Mouse (Mus musculus): ENCODE results near the gene Cped1. TPM values are rescaled to one million over a fixed set of nuclear protein-coding genes. Genes with fewer than 3 reads are reported as not detected.

The Cped1 gene
- total RNA-seq, 2 experiments from 2014 or later = 3.6 to 4.7 TPM

GRCm38 (mm10) chr6:22266018-22266417 lies 280.3 kb downstream of the Cped1 start:
- no peak for TF ChIP-seq CTCF (IDR thresholded peaks at IDR 0.05)
- Histone ChIP-seq H3K27ac (no peak overlapping the region), H3K4me3 (no peak overlapping the region)
- intact Hi-C loops (cut with DNase I) = no loop called here
- DNase-seq (ENCODE audit: extremely low spot score in 1 of 2, low spot score in 2 of 2) = no peak

GRCm38 (mm10) chr6:22267807-22268667 lies 282.3 kb downstream of the Cped1 start:
- no peak for TF ChIP-seq CTCF (IDR thresholded peaks at IDR 0.05)
- intact Hi-C loops (cut with DNase I) = no loop called here
- no peak for DNase-seq (ENCODE audit: extremely low spot score in 1 of 2, low spot score in 2 of 2)
- Histone ChIP-seq H3K4me3 (no peak overlapping the region), H3K27ac (no peak overlapping the region)

- H3K4me3 ChIP-seq = no peak overlapping the region
- no peak for TF ChIP-seq CTCF (IDR thresholded peaks at IDR 0.05)
- intact Hi-C loops (cut with DNase I) = no loop called here
- DNase-seq (ENCODE audit: extremely low spot score in 1 of 2, low spot score in 2 of 2) = no peak
- no peak overlapping the region for H3K27ac ChIP-seq
These were observed 283.0 kb downstream of the Cped1 start for GRCm38 (mm10) chr6:22268677-22269076.

GRCm38 (mm10) chr6:22269840-22270521 lies 284.3 kb downstream of the Cped1 start:
- intact Hi-C loops (cut with DNase I) = no loop called here
- TF ChIP-seq CTCF (IDR thresholded peaks at IDR 0.05) = no peak
- DNase-seq (ENCODE audit: extremely low spot score in 1 of 2, low spot score in 2 of 2) = no peak
- Histone ChIP-seq H3K4me3 (no peak overlapping the region), H3K27ac (no peak overlapping the region)

- no peak for TF ChIP-seq CTCF (IDR thresholded peaks at IDR 0.05)
- no peak overlapping the region for H3K4me3 ChIP-seq
- intact Hi-C loops (cut with DNase I) = no loop called here
- no peak for DNase-seq (ENCODE audit: extremely low spot score in 1 of 2, low spot score in 2 of 2)
- no peak overlapping the region for H3K27ac ChIP-seq
These were observed 292.2 kb downstream of the Cped1 start for GRCm38 (mm10) chr6:22277941-22278340.

- intact Hi-C loops (cut with DNase I) = loop anchor here (5.0 kb wide), 1 partner anchor 158 kb away; no protein-coding TSS in a partner anchor
These were observed 294.6 kb downstream of the Cped1 start for GRCm38 (mm10) chr6:22280217-22280861.

GRCm38 (mm10) chr6:22282405-22282804 lies 296.7 kb downstream of the Cped1 start:
- TF ChIP-seq CTCF (IDR thresholded peaks at IDR 0.05) = no peak
- H3K4me3 ChIP-seq = no peak overlapping the region
- H3K27ac ChIP-seq = no peak overlapping the region
- DNase-seq (ENCODE audit: extremely low spot score in 1 of 2, low spot score in 2 of 2) = no peak
- intact Hi-C loops (cut with DNase I) = loop anchor here (5.0 kb wide), 1 partner anchor 160 kb away; no protein-coding TSS in a partner anchor

More at GRCm38 (mm10) chr6:22280217-22280861, 294.6 kb downstream of the Cped1 start:
- no peak overlapping the region for H3K27ac ChIP-seq
- H3K4me3 ChIP-seq = no peak overlapping the region
- no peak for TF ChIP-seq CTCF (IDR thresholded peaks at IDR 0.05)
- DNase-seq (ENCODE audit: extremely low spot score in 1 of 2, low spot score in 2 of 2) = peak; percentile 14 to 16

GRCm38 (mm10) chr6:22288004-22288736 lies 302.5 kb downstream of the Cped1 start, which contains the start of gene Wnt16:
Wnt16 (plus strand) TSS chr6:22288227.
- Histone ChIP-seq H3K27ac (no peak within 1 kb of the TSS), H3K4me3 (peak within 1 kb of the TSS; percentile 28)
- no peak for TF ChIP-seq CTCF (IDR thresholded peaks at IDR 0.05)
- intact Hi-C loops (cut with DNase I) = no loop called here
- peak; percentile 27 to 34 for DNase-seq (ENCODE audit: extremely low spot score in 1 of 2, low spot score in 2 of 2)

- intact Hi-C loops (cut with DNase I) = no loop called here
- peak; percentile 21 to 32 for DNase-seq (ENCODE audit: extremely low spot score in 1 of 2, low spot score in 2 of 2)
- TF ChIP-seq CTCF (IDR thresholded peaks at IDR 0.05) = peak; percentile 21
- H3K4me3 ChIP-seq = peak overlapping the region; percentile 28
- no peak overlapping the region for H3K27ac ChIP-seq
These were observed 303.2 kb downstream of the Cped1 start for GRCm38 (mm10) chr6:22288737-22289460.

- DNase-seq (ENCODE audit: extremely low spot score in 1 of 2, low spot score in 2 of 2) = no peak
- intact Hi-C loops (cut with DNase I) = loop anchor here (5.0 kb wide), 1 partner anchor 963 kb away; no protein-coding TSS in a partner anchor
- H3K4me3 ChIP-seq = no peak overlapping the region
- TF ChIP-seq CTCF (IDR thresholded peaks at IDR 0.05) = no peak
- no peak overlapping the region for H3K27ac ChIP-seq
These were observed 303.8 kb downstream of the Cped1 start for GRCm38 (mm10) chr6:22289461-22290021.
